In genomic region chr6:97101958-97102702, GRCm38 (mm10) we compare ENCODE assay signal across 12 mouse cellular contexts. TPM values are rescaled to one million over a fixed set of nuclear protein-coding genes. Genes with fewer than 3 reads are reported as not detected.
A peak's percentile ranks its signal among the peaks of the same experiment; 100 is the strongest.
DNase-seq lines count a peak whose midpoint lies in the region; ATAC-seq lines count a peak whose summit lies in the region.
"Had no signal": no experiment of that assay in that cellular context is flagged by ENCODE, and none has a peak within 500 bp of the region (broad histone marks: within the 10 kb centered on the region; RNA-seq: fewer than 3 reads in every experiment).

No protein-coding gene starts in this region.

- no peak for ATAC-seq in heart, embryonic 12.5 days (ENCODE audit: insufficient number of reproducible peaks, low FRiP score)
- ATAC-seq in hindbrain, embryonic 16.5 days = peak; percentile 61; the same call in 1 of the 2 replicates
- ATAC-seq in neural tube, embryonic 11.5 days (ENCODE audit: insufficient read depth, low FRiP score, low TSS enrichment) = peak; percentile 74
- ATAC-seq in cerebellum, adult (ENCODE audit: insufficient number of reproducible peaks, low FRiP score, low TSS enrichment) = no peak

- no peaks in the 10 kb centered on the region for H3K9me3 ChIP-seq in heart, embryonic 12.5 days (replicated peaks)
- H3K9me3 ChIP-seq in embryonic facial prominence, embryonic 10.5 days = no peaks in the 10 kb centered on the region
- no peaks in the 10 kb centered on the region for H3K9me3 ChIP-seq in hindbrain, embryonic 16.5 days (ENCODE audit: control insufficient read depth, low read length)
- H3K9me3 ChIP-seq in neural tube, embryonic 11.5 days (ENCODE audit: control insufficient read depth, low read length) = no peaks in the 10 kb centered on the region

- H3K9ac ChIP-seq in heart, embryonic 12.5 days = no peak overlapping the region
- 0 out of 2 replicates have a peak overlapping the region, but pooled peaks have one; percentile 14 for H3K9ac ChIP-seq in hindbrain, embryonic 16.5 days (ENCODE audit: low read depth, low read length)
- H3K9ac ChIP-seq in neural tube, embryonic 11.5 days (ENCODE audit: low read length) = no peak overlapping the region

- H3K4me2 ChIP-seq in heart, embryonic 12.5 days = peak overlapping the region; percentile 55
- peak overlapping the region; percentile 10; the same call in 1 of the 2 replicates for H3K4me2 ChIP-seq in hindbrain, embryonic 16.5 days (ENCODE audit: low read length)
- H3K4me2 ChIP-seq in neural tube, embryonic 11.5 days (ENCODE audit: low read depth) = peak overlapping the region; percentile 19

- H3K4me1 ChIP-seq in heart, embryonic 12.5 days (replicated peaks) = peaks cover 2% of the 10 kb centered on the region; the same call in 1 of the 2 replicates
- peaks cover 35% of the 10 kb centered on the region for H3K4me1 ChIP-seq in embryonic facial prominence, embryonic 10.5 days
- H3K4me1 ChIP-seq in hindbrain, embryonic 16.5 days (ENCODE audit: control insufficient read depth, insufficient read depth, low read depth, low read length) = peaks cover 7% of the 10 kb centered on the region; the same call in 1 of the 2 replicates
- H3K4me1 ChIP-seq in neural tube, embryonic 11.5 days (ENCODE audit: control insufficient read depth, insufficient read depth, low read length) = peaks cover 9% of the 10 kb centered on the region

- no peak overlapping the region; the same call in 1 of the 2 replicates for H3K4me3 ChIP-seq in heart, embryonic 12.5 days
- peak overlapping the region; percentile 33 for H3K4me3 ChIP-seq in embryonic facial prominence, embryonic 10.5 days
- H3K4me3 ChIP-seq in hindbrain, embryonic 16.5 days (ENCODE audit: low read length) = no peak overlapping the region
- H3K4me3 ChIP-seq in neural tube, embryonic 11.5 days (ENCODE audit: low read depth, low read length) = no peak overlapping the region

- no peak overlapping the region for H3K27ac ChIP-seq in heart, embryonic 12.5 days (ENCODE audit: poor library complexity, severe bottlenecking)
- no peak overlapping the region for H3K27ac ChIP-seq in embryonic facial prominence, embryonic 10.5 days (replicated peaks)
- no peak overlapping the region for H3K27ac ChIP-seq in hindbrain, embryonic 16.5 days (ENCODE audit: low read depth, low read length)
- no peak overlapping the region for H3K27ac ChIP-seq in neural tube, embryonic 11.5 days (ENCODE audit: low read depth, low read length)

- peaks cover 18% of the 10 kb centered on the region for H3K27me3 ChIP-seq in heart, embryonic 12.5 days (replicated peaks)
- peaks cover 31% of the 10 kb centered on the region for H3K27me3 ChIP-seq in embryonic facial prominence, embryonic 10.5 days (replicated peaks; ENCODE audit: low read depth, poor library complexity, severe bottlenecking)
- H3K27me3 ChIP-seq in hindbrain, embryonic 16.5 days (replicated peaks; ENCODE audit: control insufficient read depth, insufficient read depth, low read length) = no peaks in the 10 kb centered on the region; the same call in 1 of the 2 replicates
- no peaks in the 10 kb centered on the region for H3K27me3 ChIP-seq in neural tube, embryonic 11.5 days (ENCODE audit: control insufficient read depth, insufficient read depth, low read length)

- no peak for DNase-seq in heart, adult 8-10 months (ENCODE audit: low spot score)
- DNase-seq in embryonic facial prominence, embryonic 10.5 days (ENCODE audit: low spot score) = no peak
- DNase-seq in neural tube, embryonic 11.5 days (ENCODE audit: low spot score) = peak; percentile 61
- no peak for DNase-seq in spleen, postnatal 4 days (ENCODE audit: low spot score in 2 of 2)
- DNase-seq in spleen, postnatal 10 days (ENCODE audit: low spot score in 2 of 2) = no peak
- DNase-seq: B cell, adult 2 months; cerebellum, adult 11-12 months; lung, postnatal 10 days had no signal

- H3K36me3 ChIP-seq in heart, embryonic 12.5 days = no peaks in the 10 kb centered on the region
- no peaks in the 10 kb centered on the region for H3K36me3 ChIP-seq in embryonic facial prominence, embryonic 10.5 days (replicated peaks)
- H3K36me3 ChIP-seq in hindbrain, embryonic 16.5 days (ENCODE audit: control insufficient read depth, insufficient read depth, low read length) = no peaks in the 10 kb centered on the region
- H3K36me3 ChIP-seq in neural tube, embryonic 11.5 days (ENCODE audit: control insufficient read depth, insufficient read depth, low read length) = no peaks in the 10 kb centered on the region

- WGBS in heart, embryonic 12.5 days = 6% methylated on average over 15 of the region's 15 CpGs
- WGBS in embryonic facial prominence, embryonic 10.5 days = 6% methylated on average over 15 of the region's 15 CpGs
- 5% methylated on average over 15 of the region's 15 CpGs for WGBS in hindbrain, embryonic 16.5 days
- 2% methylated on average over 15 of the region's 15 CpGs for WGBS in neural tube, embryonic 11.5 days

RNA-seq across cellular contexts. Expression of gene Fam19a4, which starts 41.9 kb away (rescaled TPM):
- 0.08 TPM in 1 of 2 replicates, not detected in the other for polyA plus RNA-seq in heart, embryonic 12.5 days (2016; fragmentation: Nextera tagmentation; extraction: Ambion mirVana)
- total RNA-seq in heart, adult 8-10 months (2022) = not detected
- polyA plus RNA-seq in embryonic facial prominence, embryonic 10.5 days (2016; fragmentation: Nextera tagmentation; extraction: Ambion mirVana) = 1.2 and 1.5 TPM in 2 replicates
- 3.2 and 3.4 TPM in 2 replicates for polyA plus RNA-seq in hindbrain, embryonic 16.5 days (2015; fragmentation: Nextera tagmentation; extraction: Ambion mirVana)
- 3.8 and 3.9 TPM in 2 replicates for polyA plus RNA-seq in neural tube, embryonic 11.5 days (2014; fragmentation: Nextera tagmentation; extraction: Ambion mirVana)
- total RNA-seq: hematopoietic stem cell, adult 5-6 weeks had no signal

RNA-seq across cellular contexts. Expression of gene Eogt, which starts 46.9 kb away (rescaled TPM):
- polyA plus RNA-seq in heart, embryonic 12.5 days (2016; fragmentation: Nextera tagmentation; extraction: Ambion mirVana) = 15.1 and 17.1 TPM in 2 replicates
- total RNA-seq in heart, adult 8-10 months (2022) = 10 to 100 TPM; 11.2 to 13.1 (median 12.1) TPM
- polyA plus RNA-seq in embryonic facial prominence, embryonic 10.5 days (2016; fragmentation: Nextera tagmentation; extraction: Ambion mirVana) = 9.3 and 10.5 TPM in 2 replicates
- 13.8 and 17.7 TPM in 2 replicates for polyA plus RNA-seq in hindbrain, embryonic 16.5 days (2015; fragmentation: Nextera tagmentation; extraction: Ambion mirVana)
- polyA plus RNA-seq in neural tube, embryonic 11.5 days (2014; fragmentation: Nextera tagmentation; extraction: Ambion mirVana) = 10.5 and 10.7 TPM in 2 replicates

Comparison
In these comparisons a context has a peak if more than half of its experiments do, and no peak if none do; other contexts are left out.
1. ATAC-seq: peak in hindbrain, embryonic 16.5 days (single experiment) and neural tube, embryonic 11.5 days (single experiment); none in heart, embryonic 12.5 days (single experiment) and cerebellum, adult (single experiment).
2. Peak in every context shown above with its lines, with median percentiles within 50 percentile points of each other: H3K4me2 ChIP-seq.